Mouse (Mus musculus): ENCODE measurements around the gene Glrx2. TPM values are rescaled to one million over a fixed set of nuclear protein-coding genes. Genes with fewer than 3 reads are reported as not detected.
"Not testable (repeated sequence)": the region's sequence is repeated elsewhere in the genome, so short reads cannot be mapped to it uniquely, and the experiment has no call there.

Glrx2 gene
- 66.8 and 70.3 TPM in 2 replicates for polyA plus RNA-seq (2014; fragmentation: Nextera tagmentation; extraction: Ambion mirVana)

DNA sequence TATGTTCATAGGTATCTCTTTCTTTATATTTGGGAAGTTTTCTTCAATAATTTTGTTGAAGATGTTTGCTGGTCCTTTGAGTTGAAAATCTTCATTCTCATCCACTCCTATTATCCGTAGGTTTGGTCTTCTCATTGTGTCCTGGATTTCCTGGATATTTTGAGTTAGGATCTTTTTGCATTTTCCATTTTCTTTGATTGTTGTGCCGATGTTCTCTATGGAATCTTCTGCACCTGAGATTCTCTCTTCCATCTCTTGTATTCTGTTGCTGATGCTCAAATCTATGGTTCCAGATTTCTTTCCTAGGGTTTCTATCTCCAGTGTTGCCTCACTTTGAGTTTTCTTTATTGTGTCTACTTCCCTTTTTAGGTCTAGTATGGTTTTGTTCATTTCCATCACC, at the start of gene Glrx2:
Gene Glrx2 (plus strand): TSS at position 301 of the 400 bp plus-strand sequence.
- not testable (repeated sequence) for H3K27ac ChIP-seq (ENCODE audit: low read depth, low read length); ATAC-seq (replicated peaks; ENCODE audit: insufficient number of reproducible peaks, low FRiP score, low TSS enrichment); H3K4me1 ChIP-seq (ENCODE audit: control insufficient read depth, insufficient read depth, low read length); H3K27me3 ChIP-seq (ENCODE audit: control insufficient read depth, insufficient read depth, low read length); H3K4me3 ChIP-seq (ENCODE audit: low read depth, low read length); H3K36me3 ChIP-seq (ENCODE audit: control insufficient read depth, insufficient read depth, low read length); H3K9ac ChIP-seq (ENCODE audit: low read depth, low read length); H3K9me3 ChIP-seq (replicated peaks; ENCODE audit: control insufficient read depth, low read length); H3K4me2 ChIP-seq
- no CpG with 5 or more reads among the region's 2 CpGs for WGBS (ENCODE audit: insufficient replicate concordance)

DNA sequence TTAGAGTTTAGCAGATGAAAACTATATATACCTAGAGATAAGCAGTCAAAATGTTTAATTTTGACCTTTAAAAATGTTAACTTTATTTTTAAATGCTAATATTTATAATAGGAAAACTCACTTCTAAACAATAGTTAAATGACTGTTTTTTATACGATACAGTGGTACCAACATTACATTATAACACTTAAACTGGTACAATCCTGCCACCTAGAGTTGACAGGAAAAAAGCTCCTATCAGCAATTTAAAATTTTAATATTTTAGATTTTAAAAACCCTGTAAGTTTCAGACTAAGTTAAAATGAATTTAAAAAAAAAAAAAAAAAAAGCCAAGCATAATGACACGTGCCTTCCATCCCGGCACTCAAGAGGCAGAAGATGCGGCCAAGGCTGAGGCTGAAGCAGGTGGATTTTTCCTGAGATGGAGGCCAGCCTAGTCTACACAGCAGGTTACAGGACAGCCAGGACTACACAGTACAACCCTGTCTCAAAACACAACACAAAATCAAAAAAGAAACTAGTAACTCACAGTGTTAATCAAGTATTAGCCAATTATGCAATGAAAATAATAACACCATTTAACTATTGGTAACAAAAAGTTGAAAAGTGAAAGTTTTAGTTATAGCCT, 40.3 kb upstream of the Glrx2 start:
- H3K4me1 ChIP-seq (ENCODE audit: control insufficient read depth, insufficient read depth, low read length) = no peaks in the 10 kb centered on the region
- H3K9ac ChIP-seq (ENCODE audit: low read depth, low read length) = no peak overlapping the region
- WGBS (ENCODE audit: insufficient replicate concordance) = 90% methylated on average over 4 of the region's 4 CpGs
- ATAC-seq (replicated peaks; ENCODE audit: insufficient number of reproducible peaks, low FRiP score, low TSS enrichment) = no peak
- no peak overlapping the region for H3K4me2 ChIP-seq
- H3K36me3 ChIP-seq (ENCODE audit: control insufficient read depth, insufficient read depth, low read length) = peaks cover 4% of the 10 kb centered on the region; the same call in 1 of the 2 replicates
- H3K4me3 ChIP-seq (ENCODE audit: low read depth, low read length) = no peak overlapping the region
- no peaks in the 10 kb centered on the region for H3K27me3 ChIP-seq (ENCODE audit: control insufficient read depth, insufficient read depth, low read length)
- H3K27ac ChIP-seq (ENCODE audit: low read depth, low read length) = no peak overlapping the region
- H3K9me3 ChIP-seq (replicated peaks; ENCODE audit: control insufficient read depth, low read length) = no peaks in the 10 kb centered on the region

DNA sequence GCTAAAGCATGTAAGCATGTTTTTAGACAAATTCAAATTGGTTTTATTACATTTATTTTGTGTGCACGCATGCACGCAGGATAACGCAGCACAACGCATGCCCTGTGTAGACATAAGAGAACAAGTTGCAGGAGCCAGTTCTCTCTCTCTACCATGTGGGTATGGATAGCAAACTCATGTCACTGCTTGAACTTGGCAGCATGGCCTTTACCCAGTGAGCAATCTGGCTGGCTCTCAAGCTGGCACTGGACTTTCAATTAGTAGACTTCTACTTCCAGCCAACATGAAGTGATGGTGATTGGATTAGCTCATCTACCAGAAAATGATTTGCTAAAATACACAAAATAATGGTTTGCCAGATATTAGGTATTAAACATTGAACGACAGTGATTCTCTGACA, 35.0 kb upstream of the Glrx2 start:
- H3K27me3 ChIP-seq (ENCODE audit: control insufficient read depth, insufficient read depth, low read length) = no peaks in the 10 kb centered on the region
- no peak for ATAC-seq (replicated peaks; ENCODE audit: insufficient number of reproducible peaks, low FRiP score, low TSS enrichment)
- no peak overlapping the region for H3K9ac ChIP-seq (ENCODE audit: low read depth, low read length)
- no peaks in the 10 kb centered on the region for H3K4me1 ChIP-seq (ENCODE audit: control insufficient read depth, insufficient read depth, low read length)
- peaks cover 10% of the 10 kb centered on the region for H3K36me3 ChIP-seq (ENCODE audit: control insufficient read depth, insufficient read depth, low read length)
- no peak overlapping the region for H3K4me3 ChIP-seq (ENCODE audit: low read depth, low read length)
- WGBS (ENCODE audit: insufficient replicate concordance) = 97% methylated on average over 5 of the region's 5 CpGs
- H3K4me2 ChIP-seq = no peak overlapping the region
- no peaks in the 10 kb centered on the region for H3K9me3 ChIP-seq (replicated peaks; ENCODE audit: control insufficient read depth, low read length)
- no peak overlapping the region for H3K27ac ChIP-seq (ENCODE audit: low read depth, low read length)

DNA sequence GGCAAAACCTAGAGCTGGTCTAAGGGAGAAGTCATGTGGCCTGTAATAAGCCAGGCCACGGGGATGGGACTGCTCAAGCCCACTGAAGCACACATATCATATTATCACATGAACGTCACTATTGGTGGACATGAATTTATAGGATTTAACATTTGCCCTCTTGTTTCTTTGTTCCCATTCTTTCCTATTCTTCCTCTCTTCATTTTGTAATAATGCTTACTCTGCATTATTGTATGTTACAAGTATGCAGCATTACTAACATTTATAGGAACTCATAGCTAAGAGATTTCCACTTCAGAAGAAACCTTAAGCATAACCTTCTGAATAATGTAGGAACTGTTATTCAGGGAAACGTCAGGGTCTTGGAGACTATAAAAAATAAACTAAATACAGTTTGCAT, 31.3 kb upstream of the Glrx2 start:
- no peak for ATAC-seq (replicated peaks; ENCODE audit: insufficient number of reproducible peaks, low FRiP score, low TSS enrichment)
- H3K36me3 ChIP-seq (ENCODE audit: control insufficient read depth, insufficient read depth, low read length) = peaks cover 10% of the 10 kb centered on the region
- 92% methylated on average over 3 of the region's 3 CpGs for WGBS (ENCODE audit: insufficient replicate concordance)

DNA sequence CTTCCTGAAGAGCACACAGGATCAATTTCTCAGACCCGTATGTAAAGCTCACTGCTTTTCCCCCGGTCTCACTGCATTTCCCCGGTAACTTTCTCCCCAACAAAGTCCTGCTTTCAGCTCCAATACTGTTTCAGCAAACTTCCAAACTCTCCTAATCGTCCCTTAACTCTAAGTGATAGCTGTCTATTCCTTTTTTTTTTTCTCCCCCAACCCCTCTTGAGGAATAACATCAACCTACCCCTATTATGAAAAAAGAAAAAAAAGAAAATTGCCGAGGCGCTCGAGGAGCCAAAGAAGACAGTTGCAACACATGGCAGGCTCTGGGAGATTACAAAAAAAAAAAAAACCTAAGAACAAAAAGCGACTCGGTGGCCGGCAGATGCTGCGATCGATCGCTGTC, 14.4 kb upstream of the Glrx2 start:
- ATAC-seq (replicated peaks; ENCODE audit: insufficient number of reproducible peaks, low FRiP score, low TSS enrichment) = no peak
- Histone ChIP-seq H3K27ac (ENCODE audit: low read depth, low read length) (peak overlapping the region; percentile 91; the same call in 1 of the 2 replicates), H3K4me2 (peak overlapping the region; percentile 74), H3K27me3 (ENCODE audit: control insufficient read depth, insufficient read depth, low read length) (no peaks in the 10 kb centered on the region), H3K4me1 (ENCODE audit: control insufficient read depth, insufficient read depth, low read length) (no peaks in the 10 kb centered on the region; the same call in 1 of the 2 replicates), H3K36me3 (ENCODE audit: control insufficient read depth, insufficient read depth, low read length) (peaks cover 6% of the 10 kb centered on the region; the same call in 1 of the 2 replicates), H3K9ac (ENCODE audit: low read depth, low read length) (peak overlapping the region; percentile 95), H3K9me3 (replicated peaks; ENCODE audit: control insufficient read depth, low read length) (no peaks in the 10 kb centered on the region), H3K4me3 (ENCODE audit: low read depth, low read length) (peak overlapping the region; percentile 83)
- WGBS (ENCODE audit: insufficient replicate concordance) = under 1% methylated on average over 13 of the region's 13 CpGs

More for the DNA sequence above, 31.3 kb upstream of the Glrx2 start:
- Histone ChIP-seq H3K9me3 (replicated peaks; ENCODE audit: control insufficient read depth, low read length) (no peaks in the 10 kb centered on the region), H3K27ac (ENCODE audit: low read depth, low read length) (no peak overlapping the region), H3K4me1 (ENCODE audit: control insufficient read depth, insufficient read depth, low read length) (no peaks in the 10 kb centered on the region), H3K4me2 (no peak overlapping the region), H3K4me3 (ENCODE audit: low read depth, low read length) (no peak overlapping the region), H3K9ac (ENCODE audit: low read depth, low read length) (no peak overlapping the region), H3K27me3 (ENCODE audit: control insufficient read depth, insufficient read depth, low read length) (no peaks in the 10 kb centered on the region)

DNA sequence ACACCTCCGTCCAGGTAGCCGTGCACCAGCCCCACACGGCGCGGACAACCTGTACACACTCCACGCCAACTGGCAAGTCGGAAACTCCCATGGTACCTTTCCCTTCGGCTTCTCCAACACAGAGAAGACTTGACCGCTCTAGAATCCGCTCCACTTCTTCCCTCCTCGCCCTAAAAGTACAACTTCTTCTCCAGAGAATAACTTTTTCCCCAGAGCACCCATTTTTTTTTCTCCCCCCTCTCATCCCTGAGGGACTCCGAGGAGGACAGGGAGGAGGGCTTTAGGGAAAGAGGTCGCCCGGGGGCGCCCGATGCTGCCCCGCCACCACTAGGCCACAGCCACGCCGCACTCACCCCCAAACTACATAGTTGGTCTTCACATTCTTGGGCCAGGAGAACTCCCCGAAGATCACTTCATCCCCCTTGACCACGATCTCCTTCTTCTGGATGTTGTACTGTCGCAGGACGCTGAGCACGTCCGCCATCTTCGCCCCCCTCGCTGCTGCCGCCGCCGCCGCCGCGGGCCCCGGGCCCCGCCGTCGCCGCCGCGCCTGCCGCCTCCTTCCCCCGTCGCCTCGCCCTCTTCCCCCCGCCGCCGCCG, 13.9 kb upstream of the Glrx2 start:
- no peaks in the 10 kb centered on the region; the same call in 1 of the 2 replicates for H3K4me1 ChIP-seq (ENCODE audit: control insufficient read depth, insufficient read depth, low read length)
- peak; percentile 75 for ATAC-seq (replicated peaks; ENCODE audit: insufficient number of reproducible peaks, low FRiP score, low TSS enrichment)
- H3K4me2 ChIP-seq = peak overlapping the region; percentile 74
- H3K27ac ChIP-seq (ENCODE audit: low read depth, low read length) = peak overlapping the region; percentile 91
- H3K9me3 ChIP-seq (replicated peaks; ENCODE audit: control insufficient read depth, low read length) = no peaks in the 10 kb centered on the region
- peak overlapping the region; percentile 95 for H3K9ac ChIP-seq (ENCODE audit: low read depth, low read length)
- under 1% methylated on average over 40 of the region's 48 CpGs for WGBS (ENCODE audit: insufficient replicate concordance)
- H3K4me3 ChIP-seq (ENCODE audit: low read depth, low read length) = peak overlapping the region; percentile 83
- H3K27me3 ChIP-seq (ENCODE audit: control insufficient read depth, insufficient read depth, low read length) = no peaks in the 10 kb centered on the region
- peaks cover 6% of the 10 kb centered on the region; the same call in 1 of the 2 replicates for H3K36me3 ChIP-seq (ENCODE audit: control insufficient read depth, insufficient read depth, low read length)

DNA sequence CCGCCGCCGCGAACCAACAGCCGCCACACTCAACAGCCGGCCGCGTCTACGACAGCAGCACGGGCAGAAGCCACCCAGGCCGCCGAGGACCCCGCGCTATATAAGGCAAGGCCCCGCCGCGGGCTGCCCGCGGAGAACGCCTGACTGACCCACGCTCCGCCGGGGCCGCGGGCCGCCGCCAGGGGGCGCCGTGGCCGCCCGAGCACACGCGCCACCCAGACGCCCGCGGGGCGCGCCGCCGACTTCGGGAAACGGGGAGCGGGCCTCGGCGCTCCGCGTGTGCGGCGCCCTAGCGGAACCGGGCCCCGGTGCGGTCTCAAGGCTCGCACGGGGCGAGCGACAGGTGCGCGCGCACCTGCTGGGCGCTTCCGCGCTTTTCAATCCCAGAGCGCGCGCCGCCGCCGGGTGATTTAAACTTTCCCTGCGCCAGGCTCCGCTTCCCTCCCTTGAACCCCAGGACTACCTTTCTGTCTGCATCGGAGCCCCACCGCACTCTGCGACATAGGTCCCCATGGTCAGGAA, 13.3 kb upstream of the Glrx2 start, which contains the start of gene Cdc73:
Gene Cdc73 (minus strand): TSS at position 153 of the 522 bp plus-strand sequence.
- WGBS (ENCODE audit: insufficient replicate concordance) = under 1% methylated on average over 62 of the region's 74 CpGs
- Histone ChIP-seq H3K4me1 (ENCODE audit: control insufficient read depth, insufficient read depth, low read length) (no peaks in the 10 kb centered on the region; the same call in 1 of the 2 replicates), H3K27ac (ENCODE audit: low read depth, low read length) (peak within 1 kb of the TSS; percentile 91), H3K27me3 (ENCODE audit: control insufficient read depth, insufficient read depth, low read length) (no peaks in the 10 kb centered on the region), H3K9me3 (replicated peaks; ENCODE audit: control insufficient read depth, low read length) (no peaks in the 10 kb centered on the region), H3K9ac (ENCODE audit: low read depth, low read length) (peak within 1 kb of the TSS; percentile 95), H3K4me3 (ENCODE audit: low read depth, low read length) (peak within 1 kb of the TSS; percentile 83), H3K4me2 (peak within 1 kb of the TSS; percentile 81), H3K36me3 (ENCODE audit: control insufficient read depth, insufficient read depth, low read length) (0 out of 2 replicates have a peak, but pooled peaks cover 6% of the 10 kb centered on the region)
- peak; percentile 99 for ATAC-seq (replicated peaks; ENCODE audit: insufficient number of reproducible peaks, low FRiP score, low TSS enrichment)

DNA sequence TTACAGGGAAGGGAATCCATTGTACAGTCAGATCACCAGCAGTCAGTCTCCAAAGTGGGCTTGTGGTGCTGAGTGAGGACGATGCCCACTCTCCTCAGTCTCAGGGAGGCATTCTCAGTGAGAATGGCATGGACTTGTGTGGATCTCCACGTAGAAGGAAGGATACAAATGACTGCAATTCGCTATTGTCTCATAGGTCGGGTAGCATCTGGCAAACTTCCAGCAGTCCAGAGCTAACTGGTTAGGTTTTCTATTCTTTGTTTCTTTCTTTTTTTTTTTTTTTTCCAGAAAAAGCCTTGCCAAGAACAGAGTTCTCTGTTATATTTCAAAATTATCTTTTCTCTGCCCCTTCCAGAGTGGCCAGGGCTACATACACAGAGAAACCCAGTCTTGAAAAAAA, 9.1 kb upstream of the Glrx2 start:
- Histone ChIP-seq H3K4me2 (no peak overlapping the region), H3K9me3 (replicated peaks; ENCODE audit: control insufficient read depth, low read length) (no peaks in the 10 kb centered on the region), H3K36me3 (ENCODE audit: control insufficient read depth, insufficient read depth, low read length) (no peaks in the 10 kb centered on the region), H3K27ac (ENCODE audit: low read depth, low read length) (no peak overlapping the region), H3K9ac (ENCODE audit: low read depth, low read length) (no peak overlapping the region), H3K4me3 (ENCODE audit: low read depth, low read length) (no peak overlapping the region), H3K4me1 (ENCODE audit: control insufficient read depth, insufficient read depth, low read length) (peaks cover 4% of the 10 kb centered on the region; the same call in 1 of the 2 replicates), H3K27me3 (ENCODE audit: control insufficient read depth, insufficient read depth, low read length) (no peaks in the 10 kb centered on the region)
- WGBS (ENCODE audit: insufficient replicate concordance) = 63% methylated on average over 4 of the region's 4 CpGs
- ATAC-seq (replicated peaks; ENCODE audit: insufficient number of reproducible peaks, low FRiP score, low TSS enrichment) = no peak
